Mouse (Mus musculus) natural killer cell, adult 2 months (primary cell): ENCODE data around the gene Btd.

Experiments used
- DNase-seq, 2 experiments: peaks; one replicate each; pipeline ENCODE4 v3.0.0; 2022; ENCODE audit warnings: low spot score in 2 of 2

The Btd gene

DNA sequence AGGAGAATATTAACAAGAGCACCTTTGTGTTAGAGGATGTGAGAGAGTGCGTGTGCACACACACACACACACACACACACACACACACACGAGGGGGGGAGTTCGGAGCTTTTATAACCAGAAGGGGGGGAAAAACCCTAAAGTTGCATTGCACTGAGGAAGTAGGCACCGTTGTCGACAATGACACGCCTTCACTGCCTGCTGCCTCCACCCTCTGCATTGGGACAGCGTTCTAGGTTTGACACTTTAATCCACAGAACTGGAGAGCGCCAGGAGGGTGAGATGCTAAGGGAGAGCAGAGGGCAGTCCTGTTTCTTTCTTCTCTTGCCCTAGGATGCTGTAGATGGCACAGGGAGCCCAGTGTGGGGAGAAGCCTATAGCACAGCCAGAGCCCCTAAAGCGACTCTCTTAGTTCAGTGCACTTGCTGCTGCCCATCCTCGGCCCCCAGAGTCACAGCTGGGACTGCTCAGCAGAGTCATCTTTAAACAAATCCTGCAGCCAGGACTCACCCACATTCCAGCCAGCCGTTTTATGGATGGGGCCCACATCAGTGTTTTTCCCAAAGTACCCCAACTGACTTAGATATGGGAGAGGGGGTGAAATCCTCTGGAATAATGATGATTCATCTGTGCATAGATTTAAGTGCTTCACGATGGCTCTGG, 24.2 kb downstream of the Btd start:
- DNase-seq, result peak in 1 of 2 experiments; percentile 71

DNA sequence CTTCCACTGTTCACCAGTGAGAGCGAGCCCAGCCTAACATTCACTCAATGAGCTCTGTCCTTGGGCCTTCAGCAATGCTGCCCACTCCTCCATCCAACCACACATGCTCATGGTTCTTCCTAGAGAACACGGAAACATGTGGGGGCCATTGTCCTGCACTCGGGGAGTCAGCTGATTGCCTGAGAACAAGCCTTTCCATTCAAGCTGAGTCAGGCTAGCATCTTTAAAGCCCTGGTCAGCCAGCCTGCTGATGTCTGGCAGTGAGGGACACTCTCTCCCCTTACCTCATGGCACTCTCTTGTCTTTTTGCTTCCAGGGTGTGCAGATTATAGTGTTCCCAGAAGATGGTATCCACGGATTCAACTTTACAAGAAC, 24.7 kb downstream of the Btd start:
- DNase-seq, result no peak

DNA sequence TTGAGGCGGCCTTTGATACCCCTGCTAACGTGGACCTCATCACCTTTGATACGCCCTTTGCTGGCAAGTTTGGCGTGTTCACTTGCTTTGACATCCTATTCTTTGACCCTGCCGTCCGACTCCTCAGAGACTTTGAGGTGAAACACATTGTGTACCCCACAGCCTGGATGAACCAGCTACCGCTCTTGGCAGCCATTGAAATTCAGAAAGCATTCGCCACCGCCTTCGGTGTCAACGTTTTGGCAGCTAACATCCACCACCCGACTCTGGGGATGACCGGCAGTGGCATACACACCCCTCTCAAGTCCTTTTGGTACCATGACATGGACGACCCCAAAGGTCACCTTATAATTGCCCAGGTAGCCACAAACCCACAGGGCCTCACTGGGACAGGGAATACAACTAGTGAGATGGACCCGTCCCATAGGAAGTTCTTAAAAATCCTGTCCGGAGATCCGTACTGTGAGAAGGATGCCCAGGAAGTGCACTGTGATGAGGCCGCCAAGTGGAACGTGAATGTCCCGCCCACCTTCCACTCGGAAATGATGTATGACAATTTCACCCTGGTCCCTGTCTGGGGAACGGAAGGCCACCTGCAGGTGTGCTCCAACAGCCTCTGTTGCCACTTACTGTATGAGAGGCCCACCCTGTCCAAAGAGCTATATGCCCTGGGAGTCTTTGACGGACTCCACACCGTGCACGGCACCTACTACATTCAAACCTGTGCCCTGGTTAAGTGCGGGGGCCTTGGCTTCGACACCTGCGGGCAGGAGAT, 26.3 kb downstream of the Btd start:
- peak in 1 of 2 experiments; percentile 30 for DNase-seq

DNA sequence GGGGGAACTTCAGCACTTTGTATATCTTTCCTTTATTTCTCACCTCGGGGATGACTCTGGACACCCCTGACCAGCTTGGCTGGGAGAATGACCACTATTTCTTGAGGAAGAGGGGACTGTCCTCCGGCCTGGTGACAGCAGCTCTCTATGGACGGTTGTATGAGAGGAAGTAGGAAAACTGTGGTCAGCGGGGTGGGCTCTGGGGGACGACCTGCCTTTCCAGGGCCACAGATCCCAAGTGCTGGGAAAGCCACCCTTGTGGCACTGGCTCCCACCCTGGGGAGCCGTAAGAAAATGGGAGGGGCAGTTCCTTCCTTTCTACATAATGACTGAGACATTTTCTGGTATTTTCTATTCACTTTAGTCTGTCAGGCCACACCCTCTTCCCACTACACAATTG, 26.9 kb downstream of the Btd start:
- no peak for DNase-seq

DNA sequence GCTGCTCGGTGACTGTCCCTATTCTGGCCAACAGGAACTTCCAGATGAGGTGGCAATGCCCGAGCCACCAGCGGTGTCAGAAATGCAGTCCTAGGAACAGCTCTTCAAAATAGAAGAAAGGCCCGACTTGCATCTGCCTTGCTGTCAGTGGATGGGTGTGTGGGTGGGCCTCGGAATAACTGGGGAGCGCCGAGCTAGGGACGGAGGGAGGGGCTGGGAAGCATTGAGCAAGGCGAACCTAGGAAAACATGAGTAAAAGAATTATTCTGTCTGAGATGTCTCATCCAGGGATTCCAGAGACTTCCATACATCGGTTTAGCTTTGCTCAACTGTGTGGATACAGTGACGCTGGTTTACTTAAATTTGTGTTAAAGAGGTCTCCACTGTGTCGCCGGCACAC, 27.5 kb downstream of the Btd start:
- no peak for DNase-seq

DNA sequence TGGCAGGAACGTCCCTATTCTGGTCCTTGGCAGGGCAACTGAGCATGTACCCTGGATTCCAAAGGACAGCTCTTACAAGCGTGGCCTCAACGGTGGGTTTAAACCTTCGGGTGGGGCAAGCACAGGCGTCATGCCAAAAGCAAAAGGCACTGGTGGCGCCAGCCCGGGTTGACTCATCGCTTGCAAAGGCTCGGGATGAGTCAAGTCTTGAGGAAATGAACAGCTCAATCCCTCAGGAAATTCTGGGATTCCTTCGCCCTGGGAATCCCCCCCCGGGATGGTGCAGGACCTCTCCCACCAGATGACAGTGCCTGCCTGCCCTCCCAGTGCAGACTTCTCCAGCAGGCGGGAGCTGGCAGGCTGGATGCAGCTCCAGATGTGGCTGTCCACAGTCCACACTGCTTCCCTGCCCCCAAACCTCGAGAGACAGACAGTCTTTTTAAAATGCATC, 28.4 kb downstream of the Btd start:
- DNase-seq, result no peak

DNA sequence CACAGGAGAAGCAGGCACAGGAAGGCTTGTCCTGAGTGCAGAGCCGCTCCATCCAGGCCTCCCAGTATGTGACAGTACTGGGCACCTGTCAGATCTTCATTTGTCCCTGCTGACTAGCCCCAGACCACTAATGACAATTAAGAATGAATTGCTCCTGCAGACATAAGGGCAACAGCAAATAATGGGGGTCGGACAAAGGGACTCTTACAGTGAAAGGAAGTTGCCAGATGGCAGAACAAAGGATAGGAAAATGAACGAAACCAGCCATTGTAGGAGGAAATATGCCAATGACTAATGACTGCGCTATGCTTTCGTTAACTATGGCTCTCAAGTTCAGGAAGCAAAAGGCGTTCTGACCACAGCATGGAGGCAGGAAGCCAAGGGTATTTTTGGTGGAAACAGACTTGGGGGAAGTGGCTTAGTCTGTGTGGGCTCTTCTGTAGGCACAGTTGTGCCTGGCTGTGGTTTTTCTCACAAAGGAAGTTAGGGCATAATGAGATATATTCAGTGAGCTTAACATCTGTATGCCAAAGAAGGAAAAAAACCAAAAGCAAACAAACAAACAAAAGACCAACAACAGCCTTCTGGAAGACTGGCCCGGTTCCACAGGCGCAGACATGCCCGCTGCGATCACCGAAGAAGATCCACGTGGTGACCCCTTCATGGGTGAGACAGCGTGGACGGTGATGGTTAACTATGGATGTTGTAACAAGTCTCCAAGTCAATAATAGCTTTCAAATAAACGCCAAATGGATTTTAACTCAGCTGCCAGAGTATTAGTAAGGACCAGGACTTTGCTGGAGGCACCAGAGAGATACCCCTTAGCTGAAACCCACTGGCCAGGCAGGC, 29.0 kb downstream of the Btd start:
- peak; percentile 47 to 60 for DNase-seq

DNA sequence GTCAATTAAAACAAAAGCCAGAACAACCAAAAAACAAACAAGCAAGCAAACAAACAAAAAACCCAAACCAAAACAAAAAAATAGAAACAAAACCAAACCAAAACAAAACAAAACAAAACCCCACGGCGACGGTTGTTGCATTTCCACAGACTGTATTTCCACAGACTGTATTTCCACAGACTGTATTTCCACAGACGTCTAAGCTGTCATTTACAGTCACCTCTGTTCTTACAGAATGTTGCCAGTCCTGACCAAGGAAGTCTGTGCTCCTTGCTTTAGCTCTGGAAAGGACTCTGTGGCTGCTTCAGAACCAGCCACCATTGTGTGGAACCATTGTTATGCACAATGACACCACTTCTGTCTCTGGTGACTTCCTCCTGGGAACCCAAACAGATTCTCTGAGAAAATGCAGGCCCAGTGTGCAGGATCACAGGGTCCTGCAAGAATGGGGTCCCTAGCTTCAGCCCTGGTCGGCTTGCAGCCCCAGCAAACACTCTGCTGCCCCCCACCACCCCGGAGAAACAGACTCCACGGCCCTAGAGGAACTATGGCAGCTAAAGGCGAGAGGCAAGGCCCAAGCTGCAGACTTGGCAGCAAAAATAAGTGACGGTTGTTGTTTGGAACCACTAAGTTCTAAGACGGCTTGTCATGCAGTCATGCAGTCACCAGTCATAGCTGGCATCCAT, 30.9 kb downstream of the Btd start:
- no peak for DNase-seq

DNA sequence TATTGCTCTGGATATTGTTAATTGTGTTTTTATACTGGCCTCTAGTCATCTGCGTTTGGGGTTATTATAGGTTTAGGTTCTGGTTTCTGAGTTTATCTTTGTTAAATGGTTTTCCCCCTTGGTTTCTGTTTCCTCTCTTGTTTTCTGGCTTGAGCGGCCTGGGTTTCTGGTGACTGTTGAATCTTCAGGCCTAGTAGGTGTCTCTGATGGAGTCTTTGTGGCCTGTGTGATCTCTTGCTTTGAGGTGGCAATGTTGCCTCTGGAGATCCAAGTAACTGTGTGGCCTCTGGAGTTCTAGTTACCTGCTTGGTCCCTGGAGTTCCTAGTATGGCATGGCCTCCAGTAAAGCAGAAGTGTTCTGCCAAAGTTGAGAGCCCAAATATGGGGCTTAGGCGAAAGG, 39.8 kb downstream of the Btd start:
- no peak for DNase-seq

DNA sequence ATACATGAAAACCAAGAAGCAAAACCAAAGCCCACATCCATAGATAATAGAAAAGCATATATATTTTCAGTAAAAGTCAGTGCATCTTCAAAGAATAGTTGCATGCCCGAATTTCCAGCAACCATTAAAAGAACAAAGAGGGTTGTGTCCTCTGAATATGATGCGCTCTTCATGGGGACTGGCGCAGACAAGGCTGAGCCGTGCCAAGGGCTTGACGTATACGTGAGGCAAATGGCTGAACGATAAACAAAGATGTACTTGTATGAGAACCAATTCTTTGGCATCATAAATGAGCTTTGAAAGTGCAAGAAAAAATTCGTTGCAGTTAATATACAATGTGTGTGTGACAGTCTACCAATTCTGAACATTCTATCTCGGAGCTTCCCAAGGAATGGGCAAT, 40.5 kb downstream of the Btd start:
- DNase-seq, result no peak

DNA sequence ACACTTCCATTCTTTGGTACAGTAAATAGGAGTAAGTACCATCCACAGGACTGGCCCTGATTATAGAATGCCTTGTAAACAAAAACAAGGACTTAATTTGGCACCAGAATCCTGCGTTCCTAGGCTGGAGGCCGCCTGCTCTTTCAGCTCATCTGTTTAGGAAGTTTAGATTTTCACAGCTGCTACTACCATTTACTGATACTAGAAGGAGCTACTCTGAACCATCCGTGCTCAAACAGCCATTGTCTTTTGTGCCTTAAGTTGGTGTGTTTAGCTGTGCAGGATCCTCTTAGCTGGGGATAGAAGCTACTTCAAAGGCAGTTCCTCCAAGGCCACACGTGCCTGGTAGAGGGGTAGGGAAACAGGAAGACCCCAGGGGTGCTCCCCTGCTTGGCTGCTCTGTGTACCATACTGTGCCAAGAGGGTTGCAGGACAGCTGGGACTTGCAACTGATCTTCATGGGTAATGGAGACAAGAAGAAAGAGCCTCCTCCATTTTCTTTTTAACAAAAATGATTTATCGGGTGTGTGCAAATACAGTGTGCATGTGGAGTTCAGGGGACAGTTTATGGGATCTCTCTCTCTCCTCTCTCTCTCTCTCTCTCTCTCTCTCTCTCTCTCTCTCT, 41.2 kb downstream of the Btd start:
- DNase-seq, result no peak

DNA sequence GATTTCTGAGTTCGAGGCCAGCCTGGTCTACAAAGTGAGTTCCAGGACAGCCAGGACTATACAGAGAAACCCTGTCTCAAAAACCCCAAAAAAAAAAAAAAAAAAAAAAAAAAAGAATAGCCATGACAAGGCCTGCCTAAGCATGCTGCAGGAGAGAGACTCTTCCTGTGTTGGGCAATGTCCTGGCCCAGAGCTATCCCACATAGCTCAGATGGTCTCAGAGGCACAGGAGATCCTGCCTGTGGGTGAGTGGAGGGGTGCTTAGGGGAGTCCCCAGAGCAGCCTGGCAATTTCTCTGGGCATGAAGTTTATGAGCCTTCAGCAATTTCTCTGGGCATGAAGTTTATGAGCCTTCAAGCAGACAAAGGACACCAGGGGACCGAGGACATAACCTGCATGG, 42.8 kb downstream of the Btd start:
- no peak for DNase-seq

DNA sequence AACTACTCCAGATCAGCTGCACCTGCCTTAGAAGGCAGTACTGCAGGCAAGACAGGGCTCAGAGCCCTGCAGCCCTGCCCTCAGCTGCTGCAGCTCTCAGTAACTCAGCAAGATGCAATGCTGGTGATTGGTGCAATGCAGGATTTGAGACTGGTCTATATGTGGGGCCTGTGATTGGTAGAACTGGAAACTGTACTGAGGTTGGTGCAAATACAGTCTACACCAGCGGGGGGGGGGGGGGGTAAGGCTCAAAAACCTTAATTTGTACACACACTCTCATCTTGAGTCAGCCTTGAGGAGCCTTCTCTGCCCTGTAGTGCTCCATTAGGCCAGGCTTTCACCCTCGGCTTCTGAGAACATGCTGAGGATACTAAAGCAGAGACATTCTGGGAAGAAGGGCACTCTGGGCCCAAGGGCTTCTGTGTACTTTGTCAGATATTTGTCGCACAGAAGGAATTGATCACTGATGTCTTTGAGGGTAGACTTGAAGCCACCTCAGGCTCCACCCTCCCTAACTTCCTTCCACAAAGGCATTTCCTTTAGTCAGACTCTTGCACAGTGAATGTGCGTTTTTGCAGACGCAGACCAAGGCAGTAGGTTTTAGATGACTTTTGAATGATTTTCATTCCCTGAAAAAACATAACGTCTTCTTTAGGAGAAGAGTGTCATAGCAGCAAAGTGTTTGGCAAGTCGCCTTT, 43.7 kb downstream of the Btd start:
- no peak for DNase-seq

DNA sequence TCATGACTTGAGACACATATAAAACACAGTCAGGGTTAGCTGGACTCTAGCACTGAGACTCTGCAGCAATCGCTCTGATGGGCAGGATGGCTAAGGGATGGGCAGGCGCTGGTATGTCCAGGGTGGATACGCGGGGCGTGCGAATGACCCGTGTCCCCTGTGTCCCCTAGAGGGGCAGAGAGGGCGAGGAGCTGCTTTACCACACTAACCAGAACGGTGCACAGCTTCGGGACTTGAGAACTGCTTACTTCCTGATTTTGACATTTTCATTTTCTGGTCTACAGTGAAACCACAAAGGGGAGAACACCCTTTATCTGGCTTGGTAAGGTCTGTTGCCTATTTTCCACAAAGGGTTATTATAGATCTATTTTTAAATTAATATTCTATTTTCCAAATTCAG, 44.9 kb downstream of the Btd start:
- DNase-seq, result peak; percentile 36 to 50

DNA sequence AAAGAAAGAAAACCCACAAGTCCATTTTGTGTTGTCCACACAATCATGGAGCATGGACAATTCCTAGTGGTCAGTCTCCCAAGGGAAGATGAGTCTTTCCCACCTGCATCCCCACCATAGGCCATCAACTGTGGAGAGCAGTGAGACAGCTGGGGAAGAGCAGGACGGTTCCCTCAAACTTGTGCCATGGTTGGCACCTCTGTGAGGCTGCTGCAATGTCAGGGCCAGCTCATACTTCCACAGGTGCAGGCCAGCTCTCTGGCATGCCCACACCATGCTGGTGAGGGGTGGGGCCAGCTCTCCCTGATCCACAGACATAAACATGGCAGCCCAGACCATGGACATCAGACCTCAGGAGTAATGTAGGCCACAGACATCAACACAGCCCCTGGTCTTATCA, 45.4 kb downstream of the Btd start:
- DNase-seq, result no peak

DNA sequence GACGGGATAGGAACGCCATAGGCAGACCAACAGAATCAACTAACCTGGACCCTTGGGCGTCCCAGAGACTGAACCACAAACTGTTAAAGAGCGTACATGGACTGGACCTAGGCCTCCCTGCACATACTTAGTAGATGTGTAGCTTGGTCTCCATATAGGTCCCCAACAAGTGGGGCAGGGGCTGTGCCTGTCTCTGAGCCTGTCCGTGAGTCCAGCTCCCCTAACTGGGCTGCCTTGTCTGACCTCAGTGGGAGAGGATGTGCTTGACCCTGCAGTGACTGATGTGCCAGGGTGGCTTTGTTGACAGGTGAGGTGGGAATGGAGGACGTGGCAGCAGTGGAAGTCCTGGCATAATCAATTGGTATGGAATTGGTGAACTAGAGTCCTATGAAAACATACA, 51.7 kb downstream of the Btd start:
- no peak for DNase-seq

DNA sequence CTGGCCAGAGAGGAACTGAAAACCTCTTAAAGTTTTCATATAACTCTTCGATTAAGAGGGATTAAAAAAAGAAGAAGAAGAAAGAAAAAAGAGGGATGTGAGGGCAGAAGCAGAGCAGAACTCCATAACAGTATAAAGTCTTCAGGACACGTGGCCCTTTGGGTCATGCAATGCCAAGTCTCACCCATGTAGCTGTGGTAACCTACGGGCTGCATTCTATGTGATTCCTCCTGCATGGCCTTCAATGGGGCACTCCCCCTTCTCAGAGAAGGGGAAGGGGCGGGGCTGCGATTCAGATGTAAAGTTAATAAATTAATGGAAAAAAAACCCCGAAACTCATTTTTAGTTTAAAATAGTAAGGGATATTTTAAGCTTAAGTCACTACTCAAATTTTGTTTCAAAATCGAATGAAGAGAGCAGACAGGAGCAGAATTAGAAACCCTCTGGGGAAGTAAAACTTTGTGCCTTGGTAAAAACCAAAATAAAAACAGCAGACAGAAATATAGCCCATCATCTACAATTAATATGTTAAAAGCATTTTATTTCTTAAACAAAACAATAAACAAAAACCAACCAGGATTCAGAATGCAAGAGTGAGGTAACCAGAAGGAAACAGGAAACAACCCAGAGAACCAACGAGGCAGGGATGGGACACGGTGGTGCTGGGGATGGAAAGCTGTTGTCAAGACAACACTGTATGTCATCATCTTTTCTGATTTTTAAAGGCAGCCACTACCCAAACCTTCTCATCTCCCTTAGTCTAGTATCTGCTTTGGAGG, 55.6 kb downstream of the Btd start:
- DNase-seq, result peak in 1 of 2 experiments; percentile 13

DNA sequence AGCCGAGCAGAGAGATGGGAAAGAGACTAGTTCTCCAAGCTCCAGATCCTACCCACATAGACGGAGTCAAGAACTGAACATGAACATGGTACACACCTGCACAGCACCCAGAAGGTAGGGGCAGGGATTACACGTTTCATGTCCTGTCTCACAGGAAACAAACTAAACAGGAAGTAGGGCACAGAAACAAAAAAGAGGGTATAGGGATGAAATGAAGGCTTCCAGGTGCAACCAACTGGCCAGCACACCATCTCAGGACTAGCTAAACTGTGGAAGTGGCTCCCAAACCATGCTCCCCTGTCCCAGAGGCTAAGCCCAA, 56.1 kb downstream of the Btd start:
- no peak for DNase-seq

DNA sequence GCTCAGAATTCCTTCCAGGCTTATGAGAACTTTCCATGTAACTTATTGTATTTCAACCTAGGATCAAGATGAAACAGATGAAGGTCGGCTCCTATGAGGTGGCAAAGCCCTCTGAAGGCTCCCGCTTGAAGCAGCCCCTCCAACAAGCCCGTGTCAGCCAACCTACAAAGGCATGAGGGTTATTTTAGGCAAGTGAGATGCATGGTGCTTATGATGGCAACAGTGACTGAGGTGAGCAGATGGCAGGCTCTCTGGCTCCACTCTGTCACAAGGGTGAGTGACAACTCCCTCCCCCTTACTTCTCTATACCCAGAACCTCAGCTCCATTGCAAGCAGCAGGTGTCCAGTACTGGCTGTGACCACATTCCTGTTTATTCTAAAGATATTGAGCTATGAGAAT, 56.5 kb downstream of the Btd start:
- no peak for DNase-seq

DNA sequence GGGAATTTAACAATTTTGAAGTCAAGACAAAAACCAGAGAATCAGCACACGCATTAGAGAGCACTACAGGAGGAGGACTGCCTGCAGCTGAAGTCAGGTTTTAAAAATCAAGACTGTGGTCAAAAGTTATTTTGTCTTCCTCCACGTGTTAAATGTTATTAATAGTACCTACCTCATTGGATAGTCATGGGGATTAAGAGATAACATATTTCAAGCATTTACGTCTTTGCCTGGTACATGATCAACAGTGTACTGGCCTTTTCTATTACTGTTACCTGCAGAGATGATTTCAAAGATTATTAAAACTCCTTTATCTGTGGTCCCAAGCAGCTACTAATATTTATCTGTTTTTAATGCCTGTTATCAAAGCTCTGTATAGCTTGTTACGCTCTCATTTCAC, 56.9 kb downstream of the Btd start:
- DNase-seq, result no peak
